Mouse (Mus musculus) spleen, adult 2 months (tissue): ENCODE measurements around the gene Tfr2. TPM values are rescaled to one million over a fixed set of nuclear protein-coding genes. Genes with fewer than 3 reads are reported as not detected.

Experiments
- DNase-seq, 2 experiments: peaks; one replicate each; pipeline versions ENCODE4 v3.0.0 to v3.0.0-alpha.2; 2012 to 2021; ENCODE audit warnings: low spot score in 2 of 2, low read depth in 1 of 2
- H3K27ac ChIP-seq: fragments of 200-500 bp; 2 replicates; pipeline ENCODE4 v1.5.1; 2012; ENCODE audit warnings: low read length, inconsistent platforms; ENCODE audit not compliant: insufficient read depth
- H3K27me3 ChIP-seq: fragments of 200-500 bp; 2 replicates; pipeline ENCODE4 v1.6.1; 2012; ENCODE audit warnings: mild to moderate bottlenecking, moderate library complexity, low read length, inconsistent platforms; ENCODE audit not compliant: control insufficient read depth, insufficient read depth
- H3K36me3 ChIP-seq: fragments of 200-500 bp; 2 replicates; pipeline ENCODE4 v1.6.1; 2012; ENCODE audit warnings: mild to moderate bottlenecking, low read length, inconsistent platforms; ENCODE audit not compliant: control insufficient read depth, insufficient read depth
- H3K4me1 ChIP-seq: fragments of 200-500 bp; 2 replicates; pipeline ENCODE4 v1.6.1; 2011; ENCODE audit warnings: inconsistent platforms; ENCODE audit not compliant: control insufficient read depth, insufficient read depth, insufficient read length
- H3K4me3 ChIP-seq: fragments of 200-500 bp; 2 replicates; pipeline ENCODE4 v1.5.1; 2011; ENCODE audit warnings: mild to moderate bottlenecking, inconsistent platforms; ENCODE audit not compliant: insufficient read depth, insufficient read length; ENCODE audit errors: extremely low read depth
- CTCF ChIP-seq: fragments of 200-500 bp; IDR thresholded peaks from 2 replicates; pipeline ENCODE4 v1.5.1; 2011; ENCODE audit warnings: mild to moderate bottlenecking, inconsistent platforms; ENCODE audit not compliant: insufficient read depth, insufficient read length, insufficient replicate concordance; ENCODE audit errors: extremely low read depth
- POLR2A ChIP-seq: fragments of 200-500 bp; IDR thresholded peaks from 2 replicates; pipeline ENCODE4 v1.6.1; 2011; ENCODE audit warnings: low read depth, low read length, inconsistent platforms
- WGBS: fragments of 180-500 bp; shearing (Covaris S2); methylation state at CpG from one replicate; pipeline ENCODE4 v1.1.7; 2018; 5-methylcytosine and 5-hydroxymethylcytosine counted together
- polyA plus RNA-seq: library from polyadenylated mRNA; depleted of rRNA; stranded (reverse); fragments of >200 nt; gene quantifications from 2 replicates; pipeline ENCODE4 v1.2.3, GENCODE M21; 2012

Gene Tfr2
- polyA plus RNA-seq, 1 experiment: 12.2 TPM

DNA sequence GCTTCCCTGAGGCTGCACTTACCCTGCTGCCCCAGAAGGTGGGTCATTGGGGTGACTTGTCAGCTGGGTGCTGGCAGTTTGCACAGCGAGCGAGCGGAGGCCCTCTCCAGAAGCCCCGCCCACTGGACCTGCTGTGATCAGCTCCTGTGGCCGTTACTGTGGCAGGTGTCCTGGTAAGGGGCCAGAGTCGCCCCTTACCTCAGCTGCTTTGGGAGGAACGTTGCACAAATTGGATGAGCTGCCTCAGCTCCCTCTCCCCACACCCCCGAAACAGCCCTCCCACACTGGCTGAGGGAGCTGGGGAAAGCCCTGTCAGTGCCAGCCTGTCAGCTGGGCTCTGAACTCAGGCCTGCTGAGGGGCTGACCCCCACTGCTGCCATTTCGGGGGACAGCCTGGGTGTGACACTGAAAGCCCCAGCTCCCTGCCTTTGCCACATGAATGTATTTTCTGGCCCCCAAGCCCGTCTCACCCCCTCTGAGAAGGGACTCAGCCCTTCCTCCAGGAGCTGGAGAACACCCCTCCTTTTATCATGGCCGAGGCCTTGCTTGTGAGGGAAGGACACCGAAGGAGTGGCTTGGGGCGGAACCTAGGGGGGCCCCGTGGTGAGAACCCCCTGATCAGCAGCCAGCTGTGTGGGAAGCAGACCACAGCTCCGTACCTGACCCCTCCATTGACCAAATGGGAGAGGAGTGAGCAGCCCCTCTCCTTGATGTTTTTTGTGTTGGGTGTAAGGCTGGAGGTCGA, 43.3 kb upstream of the Tfr2 start:
- no peak for TF ChIP-seq POLR2A
- TF ChIP-seq CTCF: no peak
- DNase-seq: no peak
- WGBS: 50% methylated on average over 16 of the region's 16 CpGs
- H3K27me3 ChIP-seq: no peaks in the 10 kb centered on the region
- peaks cover 4% of the 10 kb centered on the region; the same call in 1 of the 2 replicates for H3K4me1 ChIP-seq
- no peak overlapping the region for H3K4me3 ChIP-seq
- H3K27ac ChIP-seq: 0 out of 2 replicates have a peak overlapping the region, but pooled peaks have one; percentile 24
- H3K36me3 ChIP-seq: peaks cover 80% of the 10 kb centered on the region

DNA sequence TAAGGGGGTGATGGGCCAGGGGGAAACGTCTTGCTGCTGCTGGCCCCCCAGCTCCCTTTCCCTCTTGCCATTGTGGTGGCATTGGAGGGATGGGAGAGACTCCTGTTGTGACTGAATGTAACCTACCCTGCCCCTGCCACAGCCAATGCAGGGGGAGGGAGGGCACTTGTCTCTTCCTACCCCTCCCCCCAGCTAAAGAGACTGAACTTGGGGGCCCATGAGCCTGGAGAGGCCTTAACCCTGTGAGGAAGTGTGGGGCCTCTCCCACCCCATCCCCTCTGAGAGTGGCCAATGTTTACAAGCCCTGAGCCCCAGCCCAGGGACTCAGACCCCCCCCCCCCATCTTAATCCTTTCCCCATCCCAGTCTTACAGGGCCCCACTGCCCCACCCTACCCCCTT, 42.2 kb upstream of the Tfr2 start:
- H3K4me1 ChIP-seq: peaks cover 4% of the 10 kb centered on the region; the same call in 1 of the 2 replicates
- TF ChIP-seq POLR2A (no peak), CTCF (no peak)
- H3K4me3 ChIP-seq: no peak overlapping the region
- no peak for DNase-seq
- WGBS: 89% methylated on average over 1 of the region's 1 CpGs
- H3K36me3 ChIP-seq: peaks cover 71% of the 10 kb centered on the region
- H3K27me3 ChIP-seq: no peaks in the 10 kb centered on the region
- H3K27ac ChIP-seq: no peak overlapping the region

- 85% methylated on average over 22 of the region's 22 CpGs for WGBS
- no peak for DNase-seq
- H3K27ac ChIP-seq: no peak overlapping the region
- no peaks in the 10 kb centered on the region for H3K27me3 ChIP-seq
- no peak overlapping the region for H3K4me3 ChIP-seq
- peaks cover 61% of the 10 kb centered on the region for H3K36me3 ChIP-seq
- no peak for TF ChIP-seq POLR2A
- no peak for TF ChIP-seq CTCF
- peaks cover 4% of the 10 kb centered on the region; the same call in 1 of the 2 replicates for H3K4me1 ChIP-seq
These were observed 41.2 kb upstream of the Tfr2 start for GRCm38 (mm10) chr5:137528247-137528968.

GRCm38 (mm10) chr5:137529221-137529995, 40.2 kb upstream of the Tfr2 start:
- H3K36me3 ChIP-seq: peaks cover 51% of the 10 kb centered on the region
- peaks cover 4% of the 10 kb centered on the region; the same call in 1 of the 2 replicates for H3K4me1 ChIP-seq
- DNase-seq: no peak
- no peak for TF ChIP-seq CTCF
- TF ChIP-seq POLR2A: no peak
- H3K4me3 ChIP-seq: no peak overlapping the region
- H3K27me3 ChIP-seq: no peaks in the 10 kb centered on the region
- no peak overlapping the region for H3K27ac ChIP-seq
- WGBS: 87% methylated on average over 15 of the region's 15 CpGs

GRCm38 (mm10) chr5:137530075-137530474, 39.6 kb upstream of the Tfr2 start:
- H3K4me1 ChIP-seq: peaks cover 7% of the 10 kb centered on the region; the same call in 1 of the 2 replicates
- WGBS: 87% methylated on average over 8 of the region's 8 CpGs
- no peak for DNase-seq
- H3K27me3 ChIP-seq: no peaks in the 10 kb centered on the region
- no peak for TF ChIP-seq POLR2A
- TF ChIP-seq CTCF: no peak
- peak overlapping the region; percentile 86; the same call in 1 of the 2 replicates for H3K4me3 ChIP-seq
- peaks cover 44% of the 10 kb centered on the region for H3K36me3 ChIP-seq
- peak overlapping the region; percentile 27; the same call in 1 of the 2 replicates for H3K27ac ChIP-seq

DNA sequence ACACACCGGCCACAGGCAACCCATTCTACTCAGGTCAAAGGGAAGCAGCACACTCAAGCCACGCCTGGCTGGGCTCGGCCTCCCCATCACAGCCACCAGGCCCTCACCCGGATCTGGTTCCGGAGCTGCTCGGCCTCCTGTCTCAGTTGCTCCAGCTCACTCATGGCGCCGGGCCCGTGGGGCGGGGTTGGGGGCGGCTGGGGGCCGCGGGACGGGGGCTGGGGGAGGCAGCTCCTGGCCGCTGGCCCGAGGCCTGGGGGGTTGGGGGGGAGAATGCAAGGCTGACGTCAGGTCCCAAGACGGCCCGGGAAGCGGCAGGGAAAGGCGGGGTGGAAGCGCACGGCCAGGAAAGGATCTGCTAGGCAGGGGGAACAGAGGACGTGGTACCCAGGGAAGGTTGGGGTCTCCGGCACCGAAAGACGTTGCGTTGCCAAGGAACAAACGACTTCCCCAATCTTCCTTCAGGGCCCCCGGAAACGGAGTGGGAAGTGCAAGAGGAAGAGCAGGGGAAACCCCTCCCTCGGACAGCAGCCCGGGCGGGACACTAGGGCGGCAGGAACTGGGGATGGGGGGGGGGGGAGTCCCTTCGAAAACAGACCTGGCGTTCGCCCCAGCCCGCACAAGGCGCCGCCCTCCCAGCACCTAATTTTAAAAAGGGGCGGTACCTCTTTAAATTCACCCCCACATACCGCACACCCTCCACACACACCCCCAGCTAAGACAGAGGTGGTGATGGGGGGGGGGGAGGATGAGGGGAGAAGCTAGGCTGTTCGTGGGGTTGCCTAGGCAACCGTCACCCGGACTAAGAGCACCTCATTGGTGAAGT, 38.8 kb upstream of the Tfr2 start:
- Histone ChIP-seq H3K4me1 (peaks cover 7% of the 10 kb centered on the region; the same call in 1 of the 2 replicates), H3K27me3 (no peaks in the 10 kb centered on the region), H3K27ac (peak overlapping the region; percentile 96), H3K36me3 (peaks cover 38% of the 10 kb centered on the region), H3K4me3 (peak overlapping the region; percentile 86)
- 5% methylated on average over 45 of the region's 46 CpGs for WGBS
- DNase-seq: peak; percentile 69 to 71
- TF ChIP-seq POLR2A (no peak; the same call in 1 of the 2 replicates), CTCF (no peak)
